Mouse (Mus musculus): Measurements from ENCODE around the gene Atxn1. TPM values are rescaled to one million over a fixed set of nuclear protein-coding genes. Genes with fewer than 3 reads are reported as not detected.

Atxn1 gene
- polyA plus RNA-seq, 1 experiment = 7.2 TPM

DNA sequence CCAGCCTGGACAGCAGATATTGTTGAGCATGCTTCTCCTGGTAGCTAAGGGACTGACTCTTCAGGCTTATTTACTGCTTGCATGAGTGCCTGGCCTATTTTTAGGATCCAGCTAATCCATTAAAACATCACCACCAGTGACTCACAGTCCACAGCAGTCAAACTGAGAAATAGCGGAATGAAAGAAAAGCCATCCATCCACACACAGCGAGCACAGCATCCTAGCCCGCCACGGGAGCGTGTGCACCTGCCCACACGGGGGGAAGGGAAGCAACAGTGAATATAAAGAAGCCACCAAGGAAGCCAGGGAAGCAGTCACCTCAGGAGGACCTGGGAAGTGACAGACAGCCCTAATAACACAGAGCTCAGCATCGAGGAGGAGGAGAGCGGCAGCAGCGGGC lies 402.8 kb downstream of the Atxn1 start:
- no peak overlapping the region for H3K27ac ChIP-seq (replicated peaks; ENCODE audit: low read depth, low read length)
- no peaks in the 10 kb centered on the region for H3K4me1 ChIP-seq (ENCODE audit: control insufficient read depth, insufficient read depth, insufficient read length, low read length)
- H3K4me3 ChIP-seq (ENCODE audit: insufficient read depth, low read depth, low read length) = no peak overlapping the region

DNA sequence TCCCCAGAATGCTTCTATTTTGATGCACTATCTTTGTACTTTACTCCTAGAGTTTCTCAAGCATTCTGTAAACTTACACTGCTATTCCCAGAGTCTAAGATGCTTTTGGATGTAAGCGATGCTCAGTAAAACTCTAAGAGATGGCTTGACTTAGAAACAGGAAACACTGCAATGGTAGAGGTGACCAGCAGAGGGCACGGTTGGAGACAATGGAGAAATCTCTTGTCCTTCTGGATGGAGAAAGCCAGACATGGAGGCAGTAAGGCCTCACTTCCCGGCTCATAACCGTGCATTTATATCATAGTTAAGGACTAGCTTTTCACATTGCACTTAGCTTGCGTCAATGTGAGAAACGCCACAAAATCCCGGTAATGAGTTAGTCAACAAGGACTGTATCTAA lies 404.3 kb downstream of the Atxn1 start:
- Histone ChIP-seq H3K4me3 (ENCODE audit: insufficient read depth, low read depth, low read length) (no peak overlapping the region), H3K27ac (replicated peaks; ENCODE audit: low read depth, low read length) (no peak overlapping the region), H3K4me1 (ENCODE audit: control insufficient read depth, insufficient read depth, insufficient read length, low read length) (no peaks in the 10 kb centered on the region)

DNA sequence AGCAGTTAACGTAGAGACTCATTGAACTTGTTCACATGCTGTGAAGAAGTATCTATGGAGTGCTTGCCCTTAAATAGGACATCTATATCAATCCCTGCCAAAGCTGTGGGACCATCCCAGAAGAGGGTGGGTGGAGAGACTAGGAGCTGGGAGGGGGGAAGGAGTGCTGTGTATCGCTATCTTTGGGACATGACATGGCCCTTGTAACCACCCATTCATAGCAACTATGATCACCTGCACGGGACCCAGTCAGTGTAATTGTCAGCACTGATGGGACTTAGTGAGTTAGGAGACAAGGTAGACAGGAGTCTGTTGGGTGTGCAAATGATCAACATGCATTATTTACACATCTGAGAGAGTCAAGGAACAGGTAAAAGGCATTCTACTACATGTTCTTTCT lies 405.6 kb downstream of the Atxn1 start:
- no peak overlapping the region for H3K27ac ChIP-seq (replicated peaks; ENCODE audit: low read depth, low read length)

DNA sequence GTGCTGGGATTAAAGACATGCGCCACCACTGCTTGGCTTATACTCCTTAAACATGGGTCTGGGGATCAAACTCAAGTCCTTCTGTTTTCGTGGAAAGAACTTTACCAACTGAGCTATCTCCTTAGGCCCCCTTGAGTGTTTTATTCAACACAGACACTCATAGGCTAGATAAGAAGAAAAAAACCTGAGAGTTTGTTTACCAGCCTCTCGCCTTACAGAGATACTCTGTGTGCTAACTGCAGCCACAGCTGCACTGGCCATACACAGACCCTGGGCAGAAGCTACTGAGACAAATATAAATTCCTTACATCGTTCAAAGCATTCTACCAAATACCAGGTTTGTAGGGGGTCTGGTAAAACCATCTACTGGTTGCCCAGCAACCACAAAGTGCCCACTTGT lies 406.4 kb downstream of the Atxn1 start:
- Histone ChIP-seq H3K4me1 (ENCODE audit: control insufficient read depth, insufficient read depth, insufficient read length, low read length) (no peaks in the 10 kb centered on the region), H3K4me3 (ENCODE audit: insufficient read depth, low read depth, low read length) (no peak overlapping the region), H3K27ac (replicated peaks; ENCODE audit: low read depth, low read length) (no peak overlapping the region)

More for the DNA sequence above, 405.6 kb downstream of the Atxn1 start:
- H3K4me1 ChIP-seq (ENCODE audit: control insufficient read depth, insufficient read depth, insufficient read length, low read length) = no peaks in the 10 kb centered on the region
- H3K4me3 ChIP-seq (ENCODE audit: insufficient read depth, low read depth, low read length) = no peak overlapping the region

DNA sequence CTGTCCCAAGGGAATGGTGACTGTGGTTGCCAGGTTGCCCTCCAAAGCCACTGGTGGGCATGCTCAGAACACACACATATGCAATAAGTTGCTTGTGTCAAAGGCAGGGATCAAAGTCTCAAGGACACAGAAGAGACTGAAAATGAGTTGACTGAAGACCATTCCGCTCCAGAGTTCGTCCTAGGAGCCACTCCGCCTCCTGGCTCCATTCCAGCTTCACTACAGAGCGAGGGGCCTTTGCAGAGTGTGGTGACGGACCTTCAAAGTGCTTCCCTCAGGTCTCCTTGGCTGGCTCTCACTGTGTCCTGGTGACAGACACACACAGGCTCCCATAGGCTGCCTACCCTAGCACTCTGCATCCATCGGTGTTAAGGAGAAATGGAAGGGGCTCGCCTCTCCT lies 411.1 kb downstream of the Atxn1 start:
- Histone ChIP-seq H3K27ac (replicated peaks; ENCODE audit: low read depth, low read length) (no peak overlapping the region), H3K4me1 (ENCODE audit: control insufficient read depth, insufficient read depth, insufficient read length, low read length) (no peaks in the 10 kb centered on the region), H3K4me3 (ENCODE audit: insufficient read depth, low read depth, low read length) (no peak overlapping the region)

DNA sequence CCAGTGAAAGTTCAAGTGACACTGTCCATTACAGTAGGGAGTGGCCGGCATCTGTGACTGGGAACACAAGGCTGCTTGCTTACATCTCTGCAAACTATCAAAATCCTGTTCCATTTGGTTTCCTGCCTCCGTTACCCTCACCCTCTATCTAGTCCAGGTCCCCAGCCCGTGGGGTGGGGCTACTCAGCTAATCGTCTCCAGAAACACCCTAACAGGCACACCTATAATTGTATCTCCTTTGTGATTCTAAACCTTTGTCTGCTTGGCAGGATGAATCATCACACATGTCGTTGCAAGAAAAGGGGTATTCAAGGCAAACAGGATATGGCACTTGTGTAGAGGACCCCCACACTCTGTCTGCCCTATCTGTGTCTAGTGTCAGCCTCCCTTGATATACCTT lies 417.3 kb downstream of the Atxn1 start:
- Histone ChIP-seq H3K4me3 (ENCODE audit: insufficient read depth, low read depth, low read length) (no peak overlapping the region), H3K27ac (replicated peaks; ENCODE audit: low read depth, low read length) (no peak overlapping the region), H3K4me1 (ENCODE audit: control insufficient read depth, insufficient read depth, insufficient read length, low read length) (no peaks in the 10 kb centered on the region; the same call in 1 of the 2 replicates)

DNA sequence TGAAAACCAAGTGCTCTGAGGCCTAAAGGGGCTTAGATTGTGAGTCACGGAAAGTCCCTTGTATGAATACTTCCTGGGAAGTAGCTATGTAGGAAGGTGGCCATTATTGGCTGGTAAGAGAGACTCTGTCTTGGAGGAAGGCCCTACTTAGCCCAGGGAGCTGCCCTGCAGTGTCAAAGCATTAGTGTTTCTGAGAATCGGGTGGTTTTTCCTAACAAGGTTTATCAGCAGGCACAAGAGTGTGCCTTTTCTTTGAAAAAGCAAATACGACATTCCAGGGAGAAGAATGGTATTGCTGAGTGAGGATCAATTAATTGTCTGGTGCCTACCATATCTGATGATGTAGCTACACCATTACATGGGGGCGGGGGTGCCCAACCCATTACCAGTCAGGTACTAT lies 417.9 kb downstream of the Atxn1 start:
- Histone ChIP-seq H3K27ac (replicated peaks; ENCODE audit: low read depth, low read length) (no peak overlapping the region), H3K4me3 (ENCODE audit: insufficient read depth, low read depth, low read length) (no peak overlapping the region), H3K4me1 (ENCODE audit: control insufficient read depth, insufficient read depth, insufficient read length, low read length) (no peaks in the 10 kb centered on the region; the same call in 1 of the 2 replicates)

DNA sequence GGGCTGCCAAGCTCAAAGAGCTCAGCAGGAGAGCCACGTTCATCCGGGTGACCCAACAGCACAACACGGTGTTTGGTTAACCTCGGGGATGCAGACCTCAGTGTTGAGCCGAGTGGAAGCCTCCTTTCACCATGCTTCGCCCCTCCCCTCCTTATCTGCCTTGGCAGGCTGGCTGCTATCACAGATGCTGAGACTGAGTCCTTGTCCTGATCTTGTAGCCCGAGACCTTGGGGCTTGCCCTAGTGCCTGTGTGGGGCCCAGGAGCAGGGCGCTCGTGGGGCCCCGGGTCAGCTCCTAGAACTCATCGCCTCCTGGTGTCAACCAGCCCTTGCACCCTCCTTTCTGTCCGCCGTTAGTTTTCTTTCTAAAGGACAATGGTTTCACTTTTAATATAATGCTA lies 418.8 kb downstream of the Atxn1 start:
- no peak overlapping the region for H3K27ac ChIP-seq (replicated peaks; ENCODE audit: low read depth, low read length)

DNA sequence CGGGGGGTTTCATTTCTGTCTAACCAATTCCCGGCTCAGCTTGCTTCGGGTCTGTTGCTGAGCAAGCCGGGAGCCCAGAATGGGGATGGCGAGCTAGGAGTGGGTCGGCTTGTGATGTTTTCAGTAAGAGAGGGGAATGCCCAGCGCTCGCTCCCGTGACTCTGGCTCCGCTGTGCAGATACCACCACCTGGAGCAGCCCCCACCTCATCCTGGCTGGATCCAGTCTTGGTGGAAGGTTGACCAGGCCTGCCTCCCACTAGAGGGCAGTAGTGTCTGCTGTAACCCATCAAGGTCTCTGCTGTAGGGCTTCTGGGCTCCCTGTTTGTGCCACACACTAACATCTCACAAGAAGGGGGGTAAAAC lies 425.6 kb downstream of the Atxn1 start:
- no peak overlapping the region for H3K27ac ChIP-seq (replicated peaks; ENCODE audit: low read depth, low read length)
- H3K4me3 ChIP-seq (ENCODE audit: insufficient read depth, low read depth, low read length) = 0 out of 2 replicates have a peak overlapping the region, but pooled peaks have one; percentile 5
- H3K4me1 ChIP-seq (ENCODE audit: control insufficient read depth, insufficient read depth, insufficient read length, low read length) = no peaks in the 10 kb centered on the region; the same call in 1 of the 2 replicates

More for the DNA sequence above, 418.8 kb downstream of the Atxn1 start:
- no peak overlapping the region for H3K4me3 ChIP-seq (ENCODE audit: insufficient read depth, low read depth, low read length)
- H3K4me1 ChIP-seq (ENCODE audit: control insufficient read depth, insufficient read depth, insufficient read length, low read length) = no peaks in the 10 kb centered on the region; the same call in 1 of the 2 replicates

DNA sequence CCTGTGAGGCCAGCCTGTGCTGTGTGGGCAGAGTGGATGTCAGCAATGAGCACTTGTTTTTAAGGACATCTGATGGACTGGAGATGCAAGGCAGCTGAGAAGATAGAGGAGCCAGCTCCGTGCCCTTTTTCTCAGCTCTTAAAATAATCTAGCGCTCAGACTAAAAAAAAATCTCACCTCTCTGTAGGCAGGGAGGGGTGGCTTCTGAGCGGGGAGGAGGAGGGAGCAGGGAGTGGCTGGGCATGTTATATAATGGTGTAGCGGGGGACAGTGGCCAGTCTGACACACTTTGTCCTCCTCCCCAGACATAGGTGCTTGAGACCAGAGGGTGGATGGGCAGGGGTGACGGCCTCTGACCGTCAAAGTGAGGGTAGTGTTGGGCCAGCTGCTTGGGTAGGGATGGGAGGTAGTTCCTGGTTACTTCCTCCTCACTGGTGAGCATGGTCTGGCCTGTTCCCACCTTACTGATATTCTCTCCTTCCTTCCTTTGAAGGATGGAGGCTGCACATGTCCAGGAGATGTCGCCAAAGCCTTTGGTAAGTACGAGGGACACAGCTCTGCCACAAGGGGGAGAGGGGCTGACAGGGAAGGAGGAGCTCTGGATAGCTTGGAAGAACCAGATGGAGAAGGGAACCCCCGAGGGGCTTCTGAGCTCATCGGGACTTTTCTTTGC lies 426.1 kb downstream of the Atxn1 start:
- Histone ChIP-seq H3K4me3 (ENCODE audit: insufficient read depth, low read depth, low read length) (0 out of 2 replicates have a peak overlapping the region, but pooled peaks have one; percentile 5), H3K27ac (replicated peaks; ENCODE audit: low read depth, low read length) (no peak overlapping the region), H3K4me1 (ENCODE audit: control insufficient read depth, insufficient read depth, insufficient read length, low read length) (no peaks in the 10 kb centered on the region; the same call in 1 of the 2 replicates)

DNA sequence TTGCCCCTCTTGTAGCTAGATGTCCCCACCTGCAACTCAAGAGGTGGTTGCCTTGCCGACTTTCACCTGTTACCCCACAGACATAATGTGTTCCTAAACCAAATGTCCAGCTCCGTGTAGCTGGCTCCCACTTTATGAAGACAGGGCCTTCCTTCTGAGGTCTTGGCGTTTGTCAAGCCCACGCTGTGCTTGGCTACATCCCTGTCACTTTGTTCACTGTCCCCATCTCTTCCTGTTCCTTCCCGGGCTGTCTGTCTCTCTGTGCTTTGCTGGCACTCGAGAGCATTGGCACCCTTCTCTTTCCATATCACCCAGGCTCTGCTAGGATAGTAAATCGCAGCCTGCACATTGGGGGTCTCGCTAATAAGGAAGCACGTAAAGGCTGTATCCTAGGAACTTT lies 426.7 kb downstream of the Atxn1 start:
- H3K4me3 ChIP-seq (ENCODE audit: insufficient read depth, low read depth, low read length) = no peak overlapping the region
- H3K27ac ChIP-seq (replicated peaks; ENCODE audit: low read depth, low read length) = no peak overlapping the region
- H3K4me1 ChIP-seq (ENCODE audit: control insufficient read depth, insufficient read depth, insufficient read length, low read length) = no peaks in the 10 kb centered on the region; the same call in 1 of the 2 replicates

DNA sequence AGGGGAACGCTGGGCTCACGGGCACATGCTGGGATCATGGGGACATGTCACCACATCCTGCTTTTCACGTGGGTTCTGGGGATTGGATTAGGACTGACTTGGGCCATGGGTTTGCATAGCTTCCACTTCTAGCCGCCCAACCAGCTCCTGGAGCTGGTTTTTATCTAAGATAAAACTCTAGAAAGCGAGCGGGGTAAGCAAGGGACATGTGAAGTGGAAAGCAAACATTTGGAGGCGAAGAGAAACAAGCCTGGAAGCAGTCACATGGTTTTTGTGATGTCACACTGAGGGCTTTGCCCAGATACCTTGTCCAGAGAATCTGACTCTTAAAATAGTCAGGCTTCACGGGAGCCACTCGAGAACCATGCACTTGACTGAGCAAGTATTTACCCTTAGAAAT lies 427.7 kb downstream of the Atxn1 start:
- Histone ChIP-seq H3K27ac (replicated peaks; ENCODE audit: low read depth, low read length) (no peak overlapping the region), H3K4me3 (ENCODE audit: insufficient read depth, low read depth, low read length) (no peak overlapping the region), H3K4me1 (ENCODE audit: control insufficient read depth, insufficient read depth, insufficient read length, low read length) (no peaks in the 10 kb centered on the region)

DNA sequence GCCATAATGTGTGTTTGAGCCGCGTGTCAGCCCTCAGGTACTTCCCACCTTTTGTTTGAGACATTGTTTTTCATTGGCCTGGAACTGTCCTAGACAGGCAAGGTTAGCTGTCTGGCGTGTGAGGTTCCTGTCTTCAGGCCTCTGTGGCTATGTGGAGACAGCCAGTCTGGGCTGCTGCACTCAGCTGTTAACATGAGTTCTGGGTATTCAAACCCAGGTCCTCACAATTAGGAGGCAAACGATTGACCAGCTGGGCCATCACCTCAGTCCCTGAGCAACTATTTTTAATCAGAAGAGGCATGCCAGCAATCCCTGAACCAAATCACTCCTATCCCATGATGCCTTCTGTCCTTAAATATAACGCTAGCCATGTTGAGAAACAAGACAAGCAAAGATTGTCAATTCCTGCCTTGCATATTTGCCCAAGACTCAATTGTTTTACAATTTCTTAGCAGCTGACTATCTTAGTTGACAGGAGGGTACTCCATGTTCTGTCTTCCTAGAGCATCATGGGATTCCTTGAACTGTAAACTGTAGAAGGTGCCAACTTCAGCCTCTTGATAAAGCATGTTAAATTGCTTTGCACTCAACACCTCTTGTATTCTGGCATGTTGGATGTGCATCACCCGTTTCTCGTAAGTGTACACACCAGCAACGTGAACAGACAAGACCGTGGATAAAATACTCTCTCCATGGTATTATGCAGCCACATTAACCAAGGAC lies 428.9 kb downstream of the Atxn1 start:
- Histone ChIP-seq H3K27ac (replicated peaks; ENCODE audit: low read depth, low read length) (no peak overlapping the region), H3K4me1 (ENCODE audit: control insufficient read depth, insufficient read depth, insufficient read length, low read length) (no peaks in the 10 kb centered on the region)

DNA sequence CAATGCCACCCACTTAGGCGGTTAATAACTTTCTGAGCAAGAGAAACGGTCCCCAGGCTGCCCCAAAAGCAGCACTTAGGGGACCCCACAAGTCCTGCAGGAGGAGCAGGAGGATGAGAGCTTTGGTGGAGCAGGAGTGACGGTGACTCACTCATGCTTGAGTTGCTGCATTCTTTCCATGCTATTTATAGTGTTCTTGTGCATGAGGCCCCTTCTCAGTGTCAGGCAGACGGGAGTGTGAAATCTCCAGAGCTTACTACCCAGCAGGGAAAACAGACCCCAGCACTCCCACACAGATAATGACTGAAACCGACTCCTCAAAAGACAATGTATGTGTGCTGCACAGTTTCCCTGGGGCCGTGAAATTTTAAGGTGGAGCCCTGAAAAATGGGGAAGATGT lies 434.1 kb downstream of the Atxn1 start:
- H3K27ac ChIP-seq (replicated peaks; ENCODE audit: low read depth, low read length) = no peak overlapping the region
- no peak overlapping the region for H3K4me3 ChIP-seq (ENCODE audit: insufficient read depth, low read depth, low read length)
- no peaks in the 10 kb centered on the region for H3K4me1 ChIP-seq (ENCODE audit: control insufficient read depth, insufficient read depth, insufficient read length, low read length)

More for the DNA sequence above, 428.9 kb downstream of the Atxn1 start:
- H3K4me3 ChIP-seq (ENCODE audit: insufficient read depth, low read depth, low read length) = no peak overlapping the region

DNA sequence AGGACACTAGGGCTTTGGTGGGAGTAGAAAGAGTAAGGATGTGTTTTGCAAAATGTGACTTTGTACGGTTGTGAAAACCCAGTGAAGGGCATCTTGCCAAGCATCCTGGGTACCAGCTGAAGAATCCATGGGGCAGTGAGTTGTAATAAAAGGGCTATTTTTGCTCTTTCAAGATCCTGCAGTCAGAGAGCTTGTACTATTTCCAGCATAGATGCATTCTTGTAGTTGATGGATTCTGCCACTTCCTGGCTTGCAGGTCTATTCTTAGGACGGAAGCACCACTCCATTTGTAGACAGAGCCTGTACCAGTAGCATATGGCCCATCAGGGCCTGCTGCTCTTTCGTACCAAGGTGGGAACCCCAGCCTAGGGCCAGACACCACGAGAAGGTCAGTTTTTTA lies 436.0 kb downstream of the Atxn1 start:
- Histone ChIP-seq H3K4me1 (ENCODE audit: control insufficient read depth, insufficient read depth, insufficient read length, low read length) (no peaks in the 10 kb centered on the region), H3K4me3 (ENCODE audit: insufficient read depth, low read depth, low read length) (no peak overlapping the region), H3K27ac (replicated peaks; ENCODE audit: low read depth, low read length) (no peak overlapping the region)

All from brown adipose tissue, adult 24 weeks (tissue).